Mouse (Mus musculus): ENCODE measurements around the gene Stx7.
"Not testable (repeated sequence)": the region's sequence is repeated elsewhere in the genome, so short reads cannot be mapped to it uniquely, and the experiment has no call there.

Stx7 gene

GRCm38 (mm10) chr10:24149135-24149781 lies at the start of gene Stx7:
Stx7 (plus strand) TSS chr10:24149302.
- in situ Hi-C loops (cut with MseI, MboI), result no loop called here

- in situ Hi-C loops (cut with MseI, MboI), result not testable (repeated sequence)
Measured at GRCm38 (mm10) chr10:24101812-24102211, 47.3 kb upstream of the Stx7 start, which contains the start of gene Taar8c. Taar8c (minus strand) TSS chr10:24101912.

DNA sequence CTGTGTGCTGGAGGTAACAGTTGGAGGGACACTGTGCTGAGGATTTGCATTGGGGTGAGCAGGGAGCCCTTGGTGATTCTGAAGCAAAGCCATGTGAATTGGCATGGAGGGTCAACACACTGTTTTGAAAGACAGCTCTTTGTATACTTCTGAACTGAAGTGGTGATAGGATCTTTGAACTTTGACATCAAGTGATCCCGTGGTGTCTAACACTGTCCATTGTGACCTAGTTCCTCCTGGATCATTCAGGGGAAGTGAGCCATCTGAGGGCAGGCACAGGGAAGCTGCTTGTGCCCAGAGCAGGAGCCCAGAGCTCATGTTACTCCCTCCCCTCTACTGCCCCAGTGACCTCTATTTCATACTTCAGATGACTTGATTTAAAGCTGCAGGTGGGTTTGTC lies 45.8 kb upstream of the Stx7 start:
- in situ Hi-C loops (cut with MseI, MboI), result not testable (repeated sequence)

GRCm38 (mm10) chr10:24107747-24108146 lies 41.4 kb upstream of the Stx7 start:
- in situ Hi-C loops (cut with MseI, MboI), result no loop called here

DNA sequence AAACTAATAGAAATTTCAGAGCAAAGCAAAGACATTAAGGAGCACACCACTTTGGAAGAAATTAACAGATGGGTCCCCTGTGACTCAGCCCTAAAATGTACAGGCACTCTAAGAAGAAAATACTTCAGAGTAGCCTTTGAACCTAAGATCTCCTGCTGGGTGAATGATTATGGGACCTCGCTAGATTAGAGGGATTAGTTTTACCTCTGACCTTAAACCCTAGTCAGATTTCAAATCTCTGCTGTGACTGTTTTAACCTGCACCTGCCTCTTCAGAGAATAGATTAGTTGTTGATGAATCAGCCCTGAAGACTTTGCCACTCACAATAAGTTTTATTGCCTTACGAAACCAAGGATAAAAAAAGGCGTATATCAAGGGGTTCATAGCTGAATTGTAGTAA lies 40.9 kb upstream of the Stx7 start:
- in situ Hi-C loops (cut with MseI, MboI), result no loop called here

DNA sequence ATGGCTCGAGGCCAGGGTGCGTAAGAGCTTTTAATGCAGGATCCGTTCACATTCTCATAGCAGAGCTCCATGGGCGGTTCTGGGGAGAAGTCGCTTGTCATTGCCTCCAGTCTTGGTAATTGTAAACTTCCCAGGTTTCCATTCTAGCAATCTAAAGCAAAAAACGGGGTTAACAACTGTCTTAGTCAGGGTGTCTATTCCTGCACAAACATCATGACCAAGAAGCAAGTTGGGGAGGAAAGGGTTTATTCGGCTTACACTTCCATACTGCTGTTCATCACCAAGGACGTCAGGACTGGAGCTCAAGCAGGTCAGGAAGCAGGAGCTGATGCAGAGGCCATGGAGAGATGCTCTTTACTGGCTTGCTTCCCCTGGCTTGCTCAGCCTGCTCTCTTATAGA lies 39.7 kb upstream of the Stx7 start, which contains the start of gene Taar9:
Taar9 (minus strand) TSS at position 101 of the 400 bp plus-strand sequence.
- in situ Hi-C loops (cut with MseI, MboI), result not testable (repeated sequence)

GRCm38 (mm10) chr10:24111116-24111778 lies 37.9 kb upstream of the Stx7 start:
- in situ Hi-C loops (cut with MseI, MboI), result loop anchor here in 1 of 2 experiments (10.0 kb wide), 1 partner anchor 136 kb away; the partner anchor contains the start of gene Taar5

- in situ Hi-C loops (cut with MseI, MboI), result no loop called here
Measured at GRCm38 (mm10) chr10:24131451-24132262, 17.4 kb upstream of the Stx7 start.

- in situ Hi-C loops (cut with MseI, MboI), result no loop called here
Measured at GRCm38 (mm10) chr10:24132273-24132672, 16.8 kb upstream of the Stx7 start.

DNA sequence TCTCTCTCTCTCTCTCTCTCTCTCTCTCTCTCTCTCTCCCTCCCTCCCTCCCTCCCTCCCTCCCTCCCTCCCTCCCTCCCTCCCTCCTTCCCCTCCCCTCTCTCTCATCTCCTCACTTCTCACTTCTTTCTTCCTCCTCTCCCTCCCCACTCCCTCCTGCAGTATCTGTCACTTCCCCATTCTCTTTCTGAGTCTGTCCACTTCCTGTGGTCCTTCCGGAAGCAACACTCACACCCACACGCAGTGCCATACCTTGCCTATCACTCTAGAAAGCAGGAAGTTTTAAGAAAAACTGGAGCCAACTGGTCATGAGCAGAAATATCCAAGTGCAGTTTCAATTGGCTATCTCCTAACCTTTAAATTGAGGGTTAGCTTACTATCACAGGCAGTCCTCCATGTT lies 16.0 kb upstream of the Stx7 start:
- in situ Hi-C loops (cut with MseI, MboI), result no loop called here

- in situ Hi-C loops (cut with MseI, MboI), result no loop called here
Measured at GRCm38 (mm10) chr10:24134071-24134645, 14.9 kb upstream of the Stx7 start.

DNA sequence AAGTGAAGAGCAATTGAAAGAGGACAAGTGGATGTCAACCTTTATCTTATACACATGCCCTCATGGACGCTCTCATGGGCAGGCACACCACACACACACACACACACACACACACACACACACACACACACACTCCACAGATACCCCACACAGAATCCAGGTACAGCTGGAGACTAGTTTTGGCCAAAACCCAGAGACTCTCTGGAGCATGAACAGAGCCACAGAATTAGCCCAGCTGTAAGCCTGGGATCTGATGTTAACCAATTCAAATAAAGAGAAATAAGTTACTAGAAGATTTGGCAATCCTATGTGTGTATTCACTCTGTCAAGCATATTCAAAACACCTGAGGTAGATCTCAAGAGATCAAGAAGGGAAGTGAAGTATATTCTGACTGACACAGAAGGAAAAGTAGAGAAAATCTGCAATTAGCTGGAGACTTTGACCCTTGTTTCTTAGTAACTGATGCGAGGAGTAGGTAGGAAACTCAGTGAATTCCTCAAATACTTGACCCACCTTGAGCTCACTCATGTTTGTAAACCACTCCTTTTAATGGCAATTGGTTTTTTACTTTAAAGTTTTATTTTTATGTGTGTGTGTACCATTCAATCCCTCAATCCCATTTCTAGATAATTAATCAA lies 10.4 kb upstream of the Stx7 start:
- in situ Hi-C loops (cut with MseI, MboI), result no loop called here

GRCm38 (mm10) chr10:24142735-24143134 lies 6.4 kb upstream of the Stx7 start:
- in situ Hi-C loops (cut with MseI, MboI), result no loop called here

- in situ Hi-C loops (cut with MseI, MboI), result no loop called here
Measured at GRCm38 (mm10) chr10:24150086-24150485, 984 bp downstream of the Stx7 start.

- in situ Hi-C loops (cut with MseI, MboI), result no loop called here
Measured at GRCm38 (mm10) chr10:24158470-24159254, 9.6 kb downstream of the Stx7 start.

GRCm38 (mm10) chr10:24159575-24159974 lies 10.5 kb downstream of the Stx7 start:
- in situ Hi-C loops (cut with MseI, MboI), result no loop called here

DNA sequence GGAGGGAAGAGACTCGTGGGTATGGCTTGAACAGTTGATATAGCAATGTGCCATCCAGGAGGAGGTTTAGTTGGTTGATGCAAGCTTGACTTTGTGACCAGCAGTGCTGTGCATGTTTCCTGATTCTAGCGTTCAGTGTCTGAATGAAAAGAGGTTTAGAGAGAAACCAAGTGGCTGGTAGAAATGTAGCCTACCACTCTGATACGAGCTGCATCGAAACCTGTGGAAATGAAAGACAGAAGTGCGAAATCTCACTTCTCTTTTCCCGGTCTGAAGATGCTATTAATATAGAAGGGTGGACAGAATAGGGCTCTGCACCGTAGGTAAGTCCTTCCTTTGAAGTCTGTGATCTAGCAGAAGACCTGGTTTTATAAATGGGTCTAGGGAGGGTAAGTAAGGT lies 11.2 kb downstream of the Stx7 start:
- in situ Hi-C loops (cut with MseI, MboI), result no loop called here

DNA sequence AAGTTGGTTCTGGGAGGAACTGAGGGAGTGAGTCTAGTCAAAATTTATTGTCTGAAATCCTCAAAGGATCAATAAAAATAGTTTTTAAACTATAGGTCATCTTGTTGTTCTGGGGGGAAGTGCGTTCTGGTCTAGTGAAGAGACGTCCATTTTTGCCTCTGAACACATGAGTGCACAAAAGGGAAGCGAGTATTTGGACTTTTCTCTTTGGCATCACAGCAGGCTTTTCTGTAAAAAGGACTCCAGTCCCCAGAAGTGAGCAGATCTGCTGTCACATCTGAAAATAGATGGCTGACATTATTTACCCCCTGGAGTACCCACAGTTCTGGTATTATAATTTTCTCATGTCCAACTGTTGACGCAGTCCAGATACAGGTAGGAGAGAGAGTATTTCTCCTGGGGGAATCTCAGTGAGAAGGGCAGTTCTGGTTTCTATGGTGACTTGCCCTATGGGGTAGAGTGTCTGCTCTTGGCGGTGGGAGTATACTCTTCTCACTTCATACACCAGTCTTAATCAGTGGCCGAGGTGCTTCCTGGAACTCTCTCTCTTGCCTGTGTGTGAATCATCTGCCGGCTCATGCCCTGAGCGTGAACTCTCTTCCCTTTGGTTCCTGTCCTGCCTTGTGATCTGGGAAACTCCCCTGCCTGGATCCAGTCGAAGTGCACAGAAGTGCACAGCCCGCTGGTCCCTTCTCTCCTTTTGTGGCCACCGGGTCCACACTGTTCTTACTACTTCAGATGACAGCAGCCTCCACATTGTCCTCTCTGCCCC lies 15.2 kb downstream of the Stx7 start:
- in situ Hi-C loops (cut with MseI, MboI), result no loop called here

- in situ Hi-C loops (cut with MseI, MboI), result no loop called here
Measured at GRCm38 (mm10) chr10:24164909-24165304, 15.8 kb downstream of the Stx7 start.

- in situ Hi-C loops (cut with MseI, MboI), result no loop called here
Measured at GRCm38 (mm10) chr10:24165526-24166055, 16.5 kb downstream of the Stx7 start.
